Mouse (Mus musculus): ENCODE results near the gene Rgma. TPM values are rescaled to one million over a fixed set of nuclear protein-coding genes. Genes with fewer than 3 reads are reported as not detected.

Rgma gene
- polyA plus RNA-seq, 1 experiment from 2014 or later: 3.7 TPM

GRCm38 (mm10) chr7:73434336-73434677 lies 59.0 kb downstream of the Rgma start:
- ATAC-seq (ENCODE audit: insufficient number of reproducible peaks, low FRiP score): no peak
- WGBS: 91% methylated on average over 2 of the region's 2 CpGs

GRCm38 (mm10) chr7:73435685-73436084 lies 60.4 kb downstream of the Rgma start:
- Histone ChIP-seq H3K9me3 (replicated peaks) (no peaks in the 10 kb centered on the region), H3K27ac (ENCODE audit: poor library complexity, severe bottlenecking) (no peak overlapping the region), H3K36me3 (peaks cover 76% of the 10 kb centered on the region), H3K4me2 (no peak overlapping the region), H3K27me3 (replicated peaks) (no peaks in the 10 kb centered on the region), H3K9ac (no peak overlapping the region), H3K4me3 (no peak overlapping the region), H3K4me1 (replicated peaks) (peaks cover 20% of the 10 kb centered on the region)
- no peak for ATAC-seq (ENCODE audit: insufficient number of reproducible peaks, low FRiP score)
- 77% methylated on average over 12 of the region's 12 CpGs for WGBS

More at GRCm38 (mm10) chr7:73434336-73434677, 59.0 kb downstream of the Rgma start:
- no peak overlapping the region for H3K9ac ChIP-seq
- H3K27ac ChIP-seq (ENCODE audit: poor library complexity, severe bottlenecking): no peak overlapping the region
- no peaks in the 10 kb centered on the region for H3K27me3 ChIP-seq (replicated peaks)
- peaks cover 23% of the 10 kb centered on the region for H3K4me1 ChIP-seq (replicated peaks)
- H3K4me2 ChIP-seq: no peak overlapping the region
- no peaks in the 10 kb centered on the region for H3K9me3 ChIP-seq (replicated peaks)
- no peak overlapping the region for H3K4me3 ChIP-seq
- H3K36me3 ChIP-seq: peaks cover 74% of the 10 kb centered on the region

- no peak overlapping the region for H3K9ac ChIP-seq
- ATAC-seq (ENCODE audit: insufficient number of reproducible peaks, low FRiP score): no peak
- no peaks in the 10 kb centered on the region for H3K9me3 ChIP-seq (replicated peaks)
- WGBS: 94% methylated on average over 3 of the region's 3 CpGs
- H3K36me3 ChIP-seq: peaks cover 89% of the 10 kb centered on the region
- no peak overlapping the region for H3K4me3 ChIP-seq
- no peak overlapping the region for H3K4me2 ChIP-seq
- H3K4me1 ChIP-seq (replicated peaks): 0 out of 2 replicates have a peak, but pooled peaks cover 2% of the 10 kb centered on the region
- no peak overlapping the region for H3K27ac ChIP-seq (ENCODE audit: poor library complexity, severe bottlenecking)
- no peaks in the 10 kb centered on the region for H3K27me3 ChIP-seq (replicated peaks)
Observed at GRCm38 (mm10) chr7:73441802-73442201, 66.5 kb downstream of the Rgma start.

- Histone ChIP-seq H3K4me1 (replicated peaks) (0 out of 2 replicates have a peak, but pooled peaks cover 2% of the 10 kb centered on the region), H3K36me3 (peaks cover 91% of the 10 kb centered on the region), H3K9ac (no peak overlapping the region), H3K4me2 (no peak overlapping the region), H3K27me3 (replicated peaks) (no peaks in the 10 kb centered on the region), H3K4me3 (no peak overlapping the region), H3K9me3 (replicated peaks) (no peaks in the 10 kb centered on the region), H3K27ac (ENCODE audit: poor library complexity, severe bottlenecking) (no peak overlapping the region)
- ATAC-seq (ENCODE audit: insufficient number of reproducible peaks, low FRiP score): no peak
- WGBS: 96% methylated on average over 4 of the region's 4 CpGs
Observed at GRCm38 (mm10) chr7:73442246-73442645, 66.9 kb downstream of the Rgma start.

DNA sequence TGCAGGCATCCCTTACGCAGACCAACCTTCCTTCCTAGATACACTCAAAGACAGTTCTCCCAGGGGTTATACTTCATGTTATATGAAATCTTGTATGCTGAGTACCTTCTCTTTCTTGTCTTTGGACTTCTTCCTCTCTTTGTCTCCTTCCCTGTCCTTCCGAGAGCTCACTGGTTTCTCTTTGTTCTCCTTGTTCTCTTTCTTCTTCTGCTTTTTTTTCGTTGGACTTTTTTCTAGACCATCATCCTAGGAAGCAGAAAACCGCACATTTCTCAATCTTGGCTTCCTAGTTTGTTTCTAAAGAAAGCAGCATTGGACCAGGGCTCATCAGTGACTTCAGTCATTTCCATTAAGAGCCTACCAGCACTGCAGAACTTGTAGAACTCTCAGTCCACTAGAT lies 76.3 kb downstream of the Rgma start:
- peaks cover 92% of the 10 kb centered on the region for H3K36me3 ChIP-seq
- ATAC-seq (ENCODE audit: insufficient number of reproducible peaks, low FRiP score): no peak
- no peaks in the 10 kb centered on the region for H3K27me3 ChIP-seq (replicated peaks)
- H3K27ac ChIP-seq (ENCODE audit: poor library complexity, severe bottlenecking): no peak overlapping the region
- no peaks in the 10 kb centered on the region for H3K9me3 ChIP-seq (replicated peaks)
- 88% methylated on average over 4 of the region's 4 CpGs for WGBS
- no peak overlapping the region for H3K9ac ChIP-seq
- no peak overlapping the region for H3K4me3 ChIP-seq
- H3K4me1 ChIP-seq (replicated peaks): peaks cover 6% of the 10 kb centered on the region; the same call in 1 of the 2 replicates
- no peak overlapping the region for H3K4me2 ChIP-seq

GRCm38 (mm10) chr7:73452187-73452808 lies 77.0 kb downstream of the Rgma start:
- 83% methylated on average over 3 of the region's 3 CpGs for WGBS
- no peak for ATAC-seq (ENCODE audit: insufficient number of reproducible peaks, low FRiP score)
- no peak overlapping the region for H3K27ac ChIP-seq (ENCODE audit: poor library complexity, severe bottlenecking)

DNA sequence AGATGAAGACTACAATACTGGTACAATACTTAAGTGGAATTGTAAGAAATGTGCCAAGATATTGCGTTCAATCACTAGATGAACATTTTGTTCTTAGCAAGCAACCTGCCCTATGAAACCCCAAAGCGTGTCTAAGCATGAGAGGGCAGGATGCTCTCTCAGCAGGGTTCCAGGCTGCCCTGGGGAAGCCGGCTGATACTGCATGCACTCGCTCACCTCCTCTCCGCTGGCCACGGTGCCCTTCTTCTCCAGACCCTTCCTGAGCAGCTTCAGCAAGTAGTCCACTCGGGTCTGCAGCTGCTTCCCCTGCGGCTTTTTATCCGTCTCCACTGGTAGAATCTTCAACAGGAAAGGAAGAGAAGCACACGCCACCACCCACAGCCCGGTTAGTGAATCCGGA lies 78.8 kb downstream of the Rgma start:
- WGBS: 91% methylated on average over 12 of the region's 12 CpGs
- no peak for ATAC-seq (ENCODE audit: insufficient number of reproducible peaks, low FRiP score)
- Histone ChIP-seq H3K9me3 (replicated peaks) (no peaks in the 10 kb centered on the region), H3K9ac (no peak overlapping the region), H3K4me3 (no peak overlapping the region), H3K4me2 (no peak overlapping the region), H3K27me3 (replicated peaks) (no peaks in the 10 kb centered on the region), H3K4me1 (replicated peaks) (peaks cover 6% of the 10 kb centered on the region; the same call in 1 of the 2 replicates), H3K27ac (ENCODE audit: poor library complexity, severe bottlenecking) (no peak overlapping the region), H3K36me3 (peaks cover 87% of the 10 kb centered on the region)

More at GRCm38 (mm10) chr7:73452187-73452808, 77.0 kb downstream of the Rgma start:
- peaks cover 89% of the 10 kb centered on the region for H3K36me3 ChIP-seq
- H3K9me3 ChIP-seq (replicated peaks): no peaks in the 10 kb centered on the region
- H3K9ac ChIP-seq: no peak overlapping the region
- H3K27me3 ChIP-seq (replicated peaks): no peaks in the 10 kb centered on the region
- no peak overlapping the region for H3K4me2 ChIP-seq
- no peak overlapping the region for H3K4me3 ChIP-seq
- peaks cover 6% of the 10 kb centered on the region; the same call in 1 of the 2 replicates for H3K4me1 ChIP-seq (replicated peaks)

DNA sequence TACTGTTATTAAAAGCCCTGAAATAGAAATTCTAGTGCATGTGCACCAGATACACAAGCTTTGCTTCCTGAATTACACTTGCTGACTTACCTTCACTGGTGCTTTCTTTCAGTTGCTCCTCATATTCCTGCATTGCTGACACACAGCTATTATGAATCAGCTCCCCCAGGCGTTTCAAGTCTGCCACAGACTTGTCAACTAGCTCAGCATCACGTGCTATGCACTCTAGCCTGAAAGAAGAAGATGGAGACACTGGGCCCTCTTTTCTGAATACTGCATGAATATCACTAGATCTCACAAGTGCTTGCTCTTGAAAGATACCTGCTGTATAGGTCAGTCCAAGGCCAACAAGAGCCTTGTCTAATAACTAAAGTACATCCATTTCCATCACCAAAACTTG lies 88.2 kb downstream of the Rgma start:
- Histone ChIP-seq H3K36me3 (peaks cover 88% of the 10 kb centered on the region), H3K4me3 (no peak overlapping the region), H3K27ac (ENCODE audit: poor library complexity, severe bottlenecking) (no peak overlapping the region), H3K4me1 (replicated peaks) (no peaks in the 10 kb centered on the region), H3K4me2 (no peak overlapping the region), H3K27me3 (replicated peaks) (no peaks in the 10 kb centered on the region), H3K9ac (no peak overlapping the region), H3K9me3 (replicated peaks) (no peaks in the 10 kb centered on the region)
- WGBS: 82% methylated on average over 2 of the region's 2 CpGs
- ATAC-seq (ENCODE audit: insufficient number of reproducible peaks, low FRiP score): no peak

GRCm38 (mm10) chr7:73467741-73468140 lies 92.4 kb downstream of the Rgma start:
- Histone ChIP-seq H3K4me2 (no peak overlapping the region), H3K4me3 (no peak overlapping the region), H3K9ac (no peak overlapping the region), H3K36me3 (peaks cover 85% of the 10 kb centered on the region), H3K27ac (ENCODE audit: poor library complexity, severe bottlenecking) (no peak overlapping the region), H3K9me3 (replicated peaks) (no peaks in the 10 kb centered on the region), H3K27me3 (replicated peaks) (no peaks in the 10 kb centered on the region), H3K4me1 (replicated peaks) (no peaks in the 10 kb centered on the region)
- no peak for ATAC-seq (ENCODE audit: insufficient number of reproducible peaks, low FRiP score)
- WGBS: 93% methylated on average over 3 of the region's 3 CpGs

Other genes with a start within 250 kb of the Rgma start
- 48.5 and 50.4 TPM in 2 replicates for gene Chd2, start 166.3 kb downstream of the Rgma start, polyA plus RNA-seq (2016; fragmentation: Nextera tagmentation; extraction: Ambion mirVana)

Data from heart, embryonic 12.5 days (tissue).